Mouse (Mus musculus): ENCODE data around the gene Vegfc.

DNA sequence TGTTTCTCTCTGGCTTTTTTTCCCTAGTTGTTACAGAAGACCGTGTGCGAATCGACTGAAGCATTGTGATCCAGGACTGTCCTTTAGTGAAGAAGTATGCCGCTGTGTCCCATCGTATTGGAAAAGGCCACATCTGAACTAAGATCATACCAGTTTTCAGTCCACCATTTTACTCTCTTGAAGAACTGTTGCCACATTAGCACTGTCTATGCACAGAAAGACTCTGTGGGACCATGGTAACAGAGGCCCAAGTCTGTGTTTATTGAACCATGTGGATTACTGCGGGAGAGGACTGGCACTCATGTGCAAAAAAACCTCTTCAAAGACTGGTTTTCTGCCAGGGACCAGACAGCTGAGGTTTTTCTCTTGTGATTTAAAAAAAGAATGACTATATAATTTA, 108.5 kb downstream of the Vegfc start:
- no peak for TF ChIP-seq CTCF (IDR thresholded peaks at IDR 0.05; ENCODE audit: low read depth)
- no peak for TF ChIP-seq EP300 (IDR thresholded peaks at IDR 0.05; ENCODE audit: low read depth)
